In the genomic region with DNA sequence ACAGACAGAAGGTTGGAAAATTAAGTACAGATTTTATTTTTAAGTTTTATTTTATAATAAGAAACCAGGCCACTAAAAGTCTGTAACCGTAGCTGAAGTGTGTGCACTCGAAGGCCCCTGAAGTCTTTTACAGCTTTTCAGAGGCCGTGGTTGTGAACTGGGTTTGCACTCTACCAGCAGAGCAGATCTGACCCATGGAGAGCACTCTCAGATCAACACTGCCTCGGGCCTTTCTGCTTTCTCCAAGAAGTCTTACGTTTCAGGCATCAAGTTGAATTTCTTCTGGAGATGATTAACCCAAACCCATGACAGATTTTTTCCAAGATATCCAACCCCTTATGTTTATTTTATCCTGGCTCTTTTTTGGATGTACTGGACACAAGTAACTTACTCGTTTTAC, we compare ENCODE assay signal across 13 mouse cellular contexts.
"Had no signal": no experiment of that assay in that cellular context is flagged by ENCODE, and none has a peak within 500 bp of the region (broad histone marks: within the 10 kb centered on the region; RNA-seq: fewer than 3 reads in every experiment).

No protein-coding gene starts in this region.

- H3K36me3 ChIP-seq: limb, embryonic 12.5 days; liver, embryonic 13.5 days; midbrain, embryonic 13.5 days; neural tube, embryonic 12.5 days; stomach, embryonic 15.5 days had no signal

- H3K4me2 ChIP-seq: limb, embryonic 12.5 days; liver, embryonic 13.5 days; midbrain, embryonic 13.5 days; neural tube, embryonic 12.5 days; stomach, embryonic 15.5 days had no signal

- DNase-seq: kidney, adult 9 months; layer of hippocampus, adult 9-11 months; layer of hippocampus, postnatal 36 days; liver; liver, embryonic 13.5 days; liver, postnatal 0 days; thymus, postnatal 36 days had no signal

- H3K9me3 ChIP-seq: limb, embryonic 12.5 days; liver, embryonic 13.5 days; midbrain, embryonic 13.5 days; neural tube, embryonic 12.5 days; stomach, embryonic 15.5 days had no signal

- ATAC-seq: intestine, embryonic 16.5 days; liver, postnatal 0 days; midbrain, embryonic 13.5 days had no signal

- H3K27ac ChIP-seq: limb, embryonic 12.5 days; liver, embryonic 13.5 days; midbrain, embryonic 13.5 days; neural tube, embryonic 12.5 days; stomach, embryonic 15.5 days had no signal

- H3K27me3 ChIP-seq: limb, embryonic 12.5 days; liver, embryonic 13.5 days; midbrain, embryonic 13.5 days; neural tube, embryonic 12.5 days; stomach, embryonic 15.5 days had no signal

- H3K4me1 ChIP-seq: limb, embryonic 12.5 days; liver, embryonic 13.5 days; midbrain, embryonic 13.5 days; neural tube, embryonic 12.5 days; stomach, embryonic 15.5 days had no signal

- H3K4me3 ChIP-seq: limb, embryonic 12.5 days; liver, embryonic 13.5 days; midbrain, embryonic 13.5 days; myocyte; neural tube, embryonic 12.5 days; stomach, embryonic 15.5 days had no signal

- H3K9ac ChIP-seq: limb, embryonic 12.5 days; liver, embryonic 13.5 days; liver, postnatal 0 days; midbrain, embryonic 13.5 days; neural tube, embryonic 12.5 days; stomach, embryonic 15.5 days had no signal
